Mouse (Mus musculus) olfactory bulb, adult 2 months (tissue): ENCODE measurements around the gene Ptpn13. TPM values are rescaled to one million over a fixed set of nuclear protein-coding genes. Genes with fewer than 3 reads are reported as not detected.

Source experiments
- H3K27ac ChIP-seq: fragments of 200-500 bp; 2 replicates; pipeline ENCODE4 v1.5.1; 2012; ENCODE audit warnings: low read depth, low read length; ENCODE audit not compliant: insufficient read depth
- H3K4me1 ChIP-seq: fragments of 200-500 bp; 2 replicates; pipeline ENCODE4 v1.6.1; 2012; ENCODE audit warnings: low read length; ENCODE audit not compliant: control insufficient read depth, insufficient read depth
- H3K4me3 ChIP-seq: fragments of 200-500 bp; 2 replicates; pipeline ENCODE4 v1.5.1; 2012; ENCODE audit warnings: mild to moderate bottlenecking, low read depth, low read length, moderate library complexity; ENCODE audit not compliant: insufficient read depth
- CTCF ChIP-seq: fragments of 200-500 bp; IDR thresholded peaks from 2 replicates; pipeline ENCODE4 v1.5.1; 2012; ENCODE audit warnings: low read depth, mild to moderate bottlenecking, low read length, moderate library complexity; ENCODE audit not compliant: insufficient read depth
- POLR2A ChIP-seq: fragments of 200-500 bp; IDR thresholded peaks from 2 replicates; pipeline ENCODE4 v1.6.1; 2012; ENCODE audit warnings: mild to moderate bottlenecking, low read depth, low read length, moderate library complexity; ENCODE audit not compliant: insufficient read depth
- WGBS: fragments of 180-500 bp; shearing (Covaris S2); methylation state at CpG from one replicate; pipeline ENCODE4 v1.1.7; 2018; 5-methylcytosine and 5-hydroxymethylcytosine counted together
- polyA plus RNA-seq: library from polyadenylated mRNA; stranded (reverse); fragments of >200 nt; gene quantifications from 2 replicates; pipeline ENCODE4 v1.2.4, GENCODE M21; 2012; ENCODE audit warnings: low replicate concordance; ENCODE audit not compliant: missing spikeins, insufficient read depth, insufficient read length

Ptpn13 gene
- polyA plus RNA-seq, 1 experiment, result not detected

GRCm38 (mm10) chr5:103447806-103448416, 22.9 kb downstream of the Ptpn13 start:
- TF ChIP-seq CTCF (no peak), POLR2A (no peak)
- Histone ChIP-seq H3K4me1 (no peaks in the 10 kb centered on the region), H3K27ac (no peak overlapping the region), H3K4me3 (no peak overlapping the region)
- 70% methylated on average over 17 of the region's 17 CpGs for WGBS

GRCm38 (mm10) chr5:103448470-103448869, 23.5 kb downstream of the Ptpn13 start:
- no peak overlapping the region for H3K27ac ChIP-seq
- H3K4me1 ChIP-seq, result no peaks in the 10 kb centered on the region
- H3K4me3 ChIP-seq, result no peak overlapping the region
- TF ChIP-seq CTCF (no peak), POLR2A (no peak)
- WGBS, result 38% methylated on average over 1 of the region's 1 CpGs

- TF ChIP-seq CTCF, result no peak
- no peak for TF ChIP-seq POLR2A
- WGBS, result 98% methylated on average over 1 of the region's 1 CpGs
- Histone ChIP-seq H3K4me1 (no peaks in the 10 kb centered on the region), H3K4me3 (no peak overlapping the region), H3K27ac (no peak overlapping the region)
Measured at GRCm38 (mm10) chr5:103450663-103451062, 25.7 kb downstream of the Ptpn13 start.

DNA sequence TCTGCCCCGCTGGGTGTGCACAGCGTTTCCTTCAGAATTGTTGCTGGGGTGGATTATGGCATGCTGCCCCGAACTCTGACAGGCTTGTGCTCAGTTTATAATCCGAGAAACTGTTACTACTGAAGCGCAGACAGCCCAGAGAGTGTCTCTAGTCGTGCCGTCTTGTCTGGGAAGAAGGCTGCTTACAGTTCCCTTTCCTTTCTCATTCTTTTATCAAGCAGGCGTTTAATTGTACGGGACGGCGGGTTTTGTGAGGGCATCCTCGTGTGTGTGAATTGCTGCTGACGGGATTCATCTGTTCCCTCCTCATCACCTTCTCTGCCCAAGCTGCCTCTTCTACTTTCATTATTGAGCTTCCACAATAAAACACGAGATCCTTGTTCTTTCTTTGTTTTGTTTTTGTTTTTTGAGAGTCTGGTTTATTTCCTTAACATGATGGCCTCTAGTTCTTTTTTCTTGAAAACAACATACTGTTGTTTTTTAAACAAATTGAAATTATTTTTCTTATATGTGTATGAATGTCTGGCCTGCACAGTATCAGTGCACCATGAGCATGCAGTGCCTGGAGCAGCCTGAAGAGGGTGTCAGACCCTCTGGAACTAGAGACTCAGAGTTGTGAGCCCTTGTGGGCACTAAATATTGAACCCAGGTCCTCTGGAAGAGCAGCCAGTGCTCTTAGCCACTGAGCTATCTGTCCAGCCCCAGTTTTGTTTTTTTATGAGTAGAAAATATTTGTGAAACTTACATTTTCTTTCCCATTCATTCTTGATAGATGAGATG, 28.6 kb downstream of the Ptpn13 start:
- H3K4me3 ChIP-seq, result no peak overlapping the region

GRCm38 (mm10) chr5:103456794-103457193, 31.8 kb downstream of the Ptpn13 start:
- H3K4me3 ChIP-seq, result no peak overlapping the region
- no peak overlapping the region for H3K27ac ChIP-seq
- TF ChIP-seq POLR2A (no peak), CTCF (no peak)
- WGBS, result 82% methylated on average over 1 of the region's 1 CpGs
- H3K4me1 ChIP-seq, result no peaks in the 10 kb centered on the region

More for the DNA sequence above, 28.6 kb downstream of the Ptpn13 start:
- TF ChIP-seq CTCF (no peak), POLR2A (no peak)
- Histone ChIP-seq H3K27ac (no peak overlapping the region), H3K4me1 (no peaks in the 10 kb centered on the region)
- WGBS, result 68% methylated on average over 14 of the region's 14 CpGs

DNA sequence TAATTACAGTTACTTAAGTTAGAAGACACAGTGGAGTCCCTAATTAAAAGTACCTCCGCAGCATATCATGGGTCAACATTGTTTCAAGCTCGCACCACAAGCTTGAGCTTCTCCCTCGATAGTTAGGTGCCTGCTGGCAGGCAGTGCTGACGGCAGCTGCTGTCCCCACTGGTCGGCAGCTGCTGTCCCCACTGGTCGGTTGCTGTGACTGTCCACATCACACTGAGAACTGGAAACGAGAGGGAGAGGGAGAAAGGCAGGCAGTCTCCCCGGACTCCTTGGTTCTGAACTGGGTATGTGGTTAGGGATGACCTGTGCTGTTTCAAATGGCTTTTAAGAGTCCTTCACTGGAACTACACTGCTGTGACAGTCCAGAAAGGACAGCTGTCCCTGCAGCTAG, 33.4 kb downstream of the Ptpn13 start:
- TF ChIP-seq CTCF, result no peak
- no peak for TF ChIP-seq POLR2A
- WGBS, result 60% methylated on average over 8 of the region's 8 CpGs
- H3K4me1 ChIP-seq, result no peaks in the 10 kb centered on the region
- no peak overlapping the region for H3K27ac ChIP-seq
- H3K4me3 ChIP-seq, result no peak overlapping the region

GRCm38 (mm10) chr5:103458959-103459675, 34.1 kb downstream of the Ptpn13 start:
- Histone ChIP-seq H3K4me1 (no peaks in the 10 kb centered on the region), H3K27ac (no peak overlapping the region), H3K4me3 (no peak overlapping the region)
- TF ChIP-seq CTCF (no peak), POLR2A (no peak)
- WGBS, result 88% methylated on average over 8 of the region's 8 CpGs

DNA sequence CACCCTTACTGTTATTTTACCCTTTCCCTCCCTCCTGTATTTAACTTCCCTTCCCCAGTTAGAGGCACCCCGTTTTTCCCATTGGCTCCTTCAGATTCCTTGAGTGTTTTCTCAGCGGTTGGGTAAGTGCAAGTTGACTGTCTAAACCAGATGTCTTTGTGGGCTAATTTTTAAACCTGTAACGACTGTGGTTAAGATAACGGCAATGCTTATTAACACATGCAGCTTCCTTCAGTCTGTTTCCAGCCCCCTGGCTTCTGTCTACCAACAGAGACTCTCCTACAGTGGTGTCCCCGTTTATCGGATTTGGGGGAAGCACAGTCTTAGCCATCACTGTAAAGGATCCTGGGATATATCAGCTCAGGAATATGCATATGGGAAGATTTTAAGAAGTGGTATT, 35.9 kb downstream of the Ptpn13 start:
- TF ChIP-seq CTCF (no peak), POLR2A (no peak)
- no peak overlapping the region for H3K4me3 ChIP-seq
- no peaks in the 10 kb centered on the region for H3K4me1 ChIP-seq
- H3K27ac ChIP-seq, result no peak overlapping the region
- WGBS, result 73% methylated on average over 6 of the region's 6 CpGs
